Mouse (Mus musculus) urinary bladder, postnatal 14 days (tissue): ENCODE measurements at regions not wholly inside any gene's neighbourhood (a gene's known extent, or its start where the extent isn't known, plus 50 kb on each side); places are given as distances from the start of the nearest gene placed in this dataset.

ENCODE experiments used
- DNase-seq: peaks from one replicate; pipeline ENCODE4 v3.0.0; 2021; ENCODE audit warnings: low spot score

- no peak for DNase-seq
Observed at GRCm38 (mm10) chr8:86971736-86972135, 86.7 kb upstream of the N4bp1 start.

- no peak for DNase-seq
Observed at GRCm38 (mm10) chr8:86969051-86969450, 84.0 kb upstream of the N4bp1 start.

GRCm38 (mm10) chr8:86967891-86968311 is 82.8 kb upstream of the N4bp1 start:
- no peak for DNase-seq

- no peak for DNase-seq
Observed at GRCm38 (mm10) chr8:86961218-86962195, 76.4 kb upstream of the N4bp1 start.
